Mouse (Mus musculus) neutrophil, adult 5-6 weeks (primary cell): ENCODE measurements around the gene Pi4kb. TPM values are rescaled to one million over a fixed set of nuclear protein-coding genes. Genes with fewer than 3 reads are reported as not detected.
A peak's percentile ranks its signal among the peaks of the same experiment; 100 is the strongest.
"Not testable (repeated sequence)": the region's sequence is repeated elsewhere in the genome, so short reads cannot be mapped to it uniquely, and the experiment has no call there.

Source experiments
- ATAC-seq: fragments of 151-379, 151-347 bp; 2 replicates; pipeline ENCODE4 v1.8.0; 2017; ENCODE audit warnings: mild to moderate bottlenecking, moderate TSS enrichment; ENCODE audit not compliant: insufficient number of reproducible peaks, poor library complexity, low FRiP score, severe bottlenecking; ENCODE audit errors: extremely low read depth
- total RNA-seq: library from RNA; stranded (forward); fragments of 200-1000 nt; gene quantifications from 2 replicates; pipeline ENCODE4 v1.2.3, GENCODE M21; 2017

Pi4kb gene
- total RNA-seq, result 40.3 and 42.2 TPM in 2 replicates

GRCm38 (mm10) chr3:94974528-94975422 is at the start of gene Pi4kb:
Gene Pi4kb (plus strand): TSS chr3:94974731.
- peak; percentile 91 for ATAC-seq

- ATAC-seq, result not testable (repeated sequence)
Measured at GRCm38 (mm10) chr3:94926301-94926736, 48.2 kb upstream of the Pi4kb start.

GRCm38 (mm10) chr3:94928979-94929378 is 45.6 kb upstream of the Pi4kb start:
- ATAC-seq, result not testable (repeated sequence)

GRCm38 (mm10) chr3:94930386-94931266 is 43.9 kb upstream of the Pi4kb start:
- ATAC-seq, result not testable (repeated sequence)

- not testable (repeated sequence) for ATAC-seq
Measured at GRCm38 (mm10) chr3:94931427-94932082, 43.0 kb upstream of the Pi4kb start.

GRCm38 (mm10) chr3:94932279-94932678 is 42.3 kb upstream of the Pi4kb start:
- not testable (repeated sequence) for ATAC-seq

GRCm38 (mm10) chr3:94932809-94933564 is 41.5 kb upstream of the Pi4kb start, which contains the start of gene Selenbp1:
Gene Selenbp1 (plus strand): TSS chr3:94933056.
- ATAC-seq, result peak; percentile 21; the same call in 1 of the 2 replicates

GRCm38 (mm10) chr3:94933604-94934003 is 40.9 kb upstream of the Pi4kb start:
- not testable (repeated sequence) for ATAC-seq

GRCm38 (mm10) chr3:94934564-94934963 is 40.0 kb upstream of the Pi4kb start:
- ATAC-seq, result not testable (repeated sequence)

GRCm38 (mm10) chr3:94935332-94935731 is 39.2 kb upstream of the Pi4kb start:
- ATAC-seq, result not testable (repeated sequence)

GRCm38 (mm10) chr3:94936147-94936546 is 38.4 kb upstream of the Pi4kb start:
- not testable (repeated sequence) for ATAC-seq

- ATAC-seq, result not testable (repeated sequence)
Measured at GRCm38 (mm10) chr3:94937194-94937593, 37.3 kb upstream of the Pi4kb start.

- ATAC-seq, result not testable (repeated sequence)
Measured at GRCm38 (mm10) chr3:94940033-94940432, 34.5 kb upstream of the Pi4kb start.

- not testable (repeated sequence) for ATAC-seq
Measured at GRCm38 (mm10) chr3:94942211-94942967, 32.1 kb upstream of the Pi4kb start.

GRCm38 (mm10) chr3:94943706-94944105 is 30.8 kb upstream of the Pi4kb start:
- peak; percentile 59; the same call in 1 of the 2 replicates for ATAC-seq

GRCm38 (mm10) chr3:94948066-94948614 is 26.4 kb upstream of the Pi4kb start:
- no peak for ATAC-seq

- ATAC-seq, result no peak
Measured at GRCm38 (mm10) chr3:94949645-94950044, 24.9 kb upstream of the Pi4kb start.
